Comparison of ENCODE assay signal across 11 mouse cellular contexts in genomic region chr17:88325326-88325909, GRCm38 (mm10).
DNase-seq lines count a peak whose midpoint lies in the region; ATAC-seq and TF ChIP-seq lines count a peak whose summit lies in the region.
"Had no signal": no experiment of that assay in that cellular context is flagged by ENCODE, and none has a peak within 500 bp of the region (broad histone marks: within the 10 kb centered on the region; RNA-seq: fewer than 3 reads in every experiment).

No protein-coding gene starts in this region.

- no peak for ATAC-seq in forebrain, embryonic 15.5 days (replicated peaks)
- ATAC-seq in limb, embryonic 14.5 days (ENCODE audit: low FRiP score, low read depth): 0 out of 2 replicates have a peak, but pooled peaks have one; percentile 18
- ATAC-seq in neural tube, embryonic 15.5 days (ENCODE audit: low FRiP score): peak; percentile 36
- no peak for ATAC-seq in lung, postnatal 0 days

- TF ChIP-seq CTCF in lung, postnatal 0 days (IDR thresholded peaks at IDR 0.05): no peak

- H3K4me1 ChIP-seq in heart, embryonic 10.5 days: peaks cover 27% of the 10 kb centered on the region; the same call in 1 of the 2 replicates
- H3K4me1 ChIP-seq in forebrain, embryonic 15.5 days: peaks cover 23% of the 10 kb centered on the region
- H3K4me1 ChIP-seq in limb, embryonic 14.5 days (ENCODE audit: control insufficient read depth, insufficient read depth, low read length): peaks cover 13% of the 10 kb centered on the region
- H3K4me1 ChIP-seq in neural tube, embryonic 15.5 days: peaks cover 25% of the 10 kb centered on the region
- no peaks in the 10 kb centered on the region for H3K4me1 ChIP-seq in lung, postnatal 0 days (ENCODE audit: insufficient read depth, low read depth, low read length)

- WGBS in heart, embryonic 10.5 days: 57% methylated on average over 14 of the region's 14 CpGs
- WGBS in forebrain, embryonic 15.5 days: 11% methylated on average over 14 of the region's 14 CpGs
- WGBS in limb, embryonic 14.5 days: 52% methylated on average over 13 of the region's 14 CpGs
- WGBS in neural tube, embryonic 15.5 days: 19% methylated on average over 14 of the region's 14 CpGs
- WGBS in lung, postnatal 0 days: 51% methylated on average over 14 of the region's 14 CpGs

- H3K36me3 ChIP-seq in heart, embryonic 10.5 days: no peaks in the 10 kb centered on the region
- H3K36me3 ChIP-seq in forebrain, embryonic 15.5 days: no peaks in the 10 kb centered on the region
- H3K36me3 ChIP-seq in limb, embryonic 14.5 days (ENCODE audit: control insufficient read depth, insufficient read depth, low read length): no peaks in the 10 kb centered on the region
- H3K36me3 ChIP-seq in neural tube, embryonic 15.5 days: no peaks in the 10 kb centered on the region
- H3K36me3 ChIP-seq in lung, postnatal 0 days (ENCODE audit: insufficient read depth, low read length): no peaks in the 10 kb centered on the region

- no peak overlapping the region for H3K4me2 ChIP-seq in forebrain, embryonic 15.5 days (replicated peaks)
- H3K4me2 ChIP-seq in limb, embryonic 14.5 days (replicated peaks; ENCODE audit: low read depth, low read length, severe bottlenecking): no peak overlapping the region
- H3K4me2 ChIP-seq in neural tube, embryonic 15.5 days: peak overlapping the region; percentile 11; the same call in 1 of the 2 replicates
- no peak overlapping the region for H3K4me2 ChIP-seq in lung, postnatal 0 days (replicated peaks; ENCODE audit: low read depth, low read length)

- no peak for DNase-seq in heart, embryonic 10.5 days (ENCODE audit: low spot score)
- DNase-seq in heart, postnatal 10 days: no peak
- no peak for DNase-seq in limb, embryonic 14.5 days (ENCODE audit: low spot score)
- no peak for DNase-seq in gastrocnemius, postnatal 10 days
- no peak for DNase-seq in lung, postnatal 0 days (ENCODE audit: low spot score)
- DNase-seq in spleen, postnatal 36 days (ENCODE audit: low spot score in 2 of 2): no peak
- DNase-seq: adrenal gland, postnatal 14 days; kidney, postnatal 14 days; lung, postnatal 4 days had no signal

- TF ChIP-seq POLR2A in limb, embryonic 14.5 days (IDR thresholded peaks at IDR 0.05; ENCODE audit: borderline replicate concordance, extremely low read depth, insufficient read depth, insufficient read length): no peak

- 0 out of 2 replicates have a peak overlapping the region, but pooled peaks have one; percentile 37 for H3K27ac ChIP-seq in heart, embryonic 10.5 days
- 0 out of 2 replicates have a peak overlapping the region, but pooled peaks have one; percentile 11 for H3K27ac ChIP-seq in forebrain, embryonic 15.5 days (replicated peaks)
- no peak overlapping the region for H3K27ac ChIP-seq in limb, embryonic 14.5 days (replicated peaks; ENCODE audit: low read depth, low read length)
- H3K27ac ChIP-seq in neural tube, embryonic 15.5 days (replicated peaks): 0 out of 2 replicates have a peak overlapping the region, but pooled peaks have one; percentile 59
- no peak overlapping the region for H3K27ac ChIP-seq in lung, postnatal 0 days (ENCODE audit: low read length)

- intact Hi-C loops in heart, postnatal 10 days (cut with DNase I): no loop called here

- peaks cover 5% of the 10 kb centered on the region; the same call in 1 of the 2 replicates for H3K27me3 ChIP-seq in heart, embryonic 10.5 days (ENCODE audit: insufficient read depth, poor library complexity, severe bottlenecking)
- H3K27me3 ChIP-seq in forebrain, embryonic 15.5 days: 0 out of 2 replicates have a peak, but pooled peaks cover 6% of the 10 kb centered on the region
- no peaks in the 10 kb centered on the region for H3K27me3 ChIP-seq in limb, embryonic 14.5 days (ENCODE audit: control insufficient read depth, insufficient read depth, low read length)
- H3K27me3 ChIP-seq in neural tube, embryonic 15.5 days (replicated peaks): peaks cover 22% of the 10 kb centered on the region; the same call in 1 of the 2 replicates
- H3K27me3 ChIP-seq in lung, postnatal 0 days (replicated peaks; ENCODE audit: insufficient read depth, low read length): no peaks in the 10 kb centered on the region

- TF ChIP-seq EP300 in lung, postnatal 0 days (IDR thresholded peaks at IDR 0.05): no peak

- H3K4me3 ChIP-seq in heart, embryonic 10.5 days: no peak overlapping the region
- H3K4me3 ChIP-seq in forebrain, embryonic 15.5 days: no peak overlapping the region
- H3K4me3 ChIP-seq in limb, embryonic 14.5 days (replicated peaks; ENCODE audit: low read length): no peak overlapping the region
- no peak overlapping the region for H3K4me3 ChIP-seq in neural tube, embryonic 15.5 days (replicated peaks)
- H3K4me3 ChIP-seq in lung, postnatal 0 days (ENCODE audit: low read depth, low read length): no peak overlapping the region

- H3K9ac ChIP-seq in forebrain, embryonic 15.5 days (replicated peaks): no peak overlapping the region
- H3K9ac ChIP-seq in limb, embryonic 14.5 days (ENCODE audit: low read depth, low read length, severe bottlenecking): no peak overlapping the region
- no peak overlapping the region for H3K9ac ChIP-seq in neural tube, embryonic 15.5 days (replicated peaks)
- H3K9ac ChIP-seq in lung, postnatal 0 days (replicated peaks; ENCODE audit: low read depth): no peak overlapping the region

- peaks cover 2% of the 10 kb centered on the region; the same call in 1 of the 2 replicates for H3K9me3 ChIP-seq in heart, embryonic 10.5 days
- no peaks in the 10 kb centered on the region for H3K9me3 ChIP-seq in forebrain, embryonic 15.5 days
- H3K9me3 ChIP-seq in limb, embryonic 14.5 days (ENCODE audit: control insufficient read depth, low read length): peaks cover 2% of the 10 kb centered on the region; the same call in 1 of the 2 replicates
- no peaks in the 10 kb centered on the region for H3K9me3 ChIP-seq in neural tube, embryonic 15.5 days (replicated peaks)
- H3K9me3 ChIP-seq in lung, postnatal 0 days (ENCODE audit: low read length): no peaks in the 10 kb centered on the region

Comparison
In these comparisons a context has a peak if more than half of its experiments do, and no peak if none do; other contexts are left out.
1. H3K27ac ChIP-seq: peak in heart, embryonic 10.5 days (single experiment), forebrain, embryonic 15.5 days (single experiment) and neural tube, embryonic 15.5 days (single experiment); none in limb, embryonic 14.5 days (single experiment) and lung, postnatal 0 days (single experiment).
2. ATAC-seq: peak in limb, embryonic 14.5 days (single experiment) and neural tube, embryonic 15.5 days (single experiment); none in forebrain, embryonic 15.5 days (single experiment) and lung, postnatal 0 days (single experiment).